Mouse (Mus musculus) liver, embryonic 12.5 days (tissue): ENCODE results near the gene Fkbp3. TPM values are rescaled to one million over a fixed set of nuclear protein-coding genes. Genes with fewer than 3 reads are reported as not detected.

Experiments used
- ATAC-seq: fragments of 200-750 bp; cut with Nextera tagmentation; 2 replicates; pipeline ENCODE4 v1.8.0; 2017; ENCODE audit warnings: moderate number of reproducible peaks, mild to moderate bottlenecking, moderate library complexity
- H3K27ac ChIP-seq: fragments of 300-500 bp; sonication (generic); 2 replicates; pipeline ENCODE4 v1.5.1; 2016; ENCODE audit warnings: mild to moderate bottlenecking
- H3K27me3 ChIP-seq: fragments of 300-500 bp; sonication (generic); replicated peaks from 2 replicates; pipeline ENCODE4 v1.6.1; 2016; ENCODE audit warnings: mild to moderate bottlenecking, moderate library complexity
- H3K36me3 ChIP-seq: fragments of 300-500 bp; sonication (generic); 2 replicates; pipeline ENCODE4 v1.6.1; 2016; ENCODE audit warnings: mild to moderate bottlenecking, moderate library complexity
- H3K4me1 ChIP-seq: fragments of 300-500 bp; sonication (generic); 2 replicates; pipeline ENCODE4 v1.6.1; 2016
- H3K4me2 ChIP-seq: fragments of 300-500 bp; sonication (generic); 2 replicates; pipeline ENCODE4 v1.6.1; 2016; ENCODE audit warnings: mild to moderate bottlenecking, moderate library complexity
- H3K4me3 ChIP-seq: fragments of 300-500 bp; sonication (generic); 2 replicates; pipeline ENCODE4 v1.5.1; 2016; ENCODE audit warnings: mild to moderate bottlenecking, moderate library complexity
- H3K9ac ChIP-seq: fragments of 300-500 bp; sonication (generic); 2 replicates; pipeline ENCODE4 v1.6.1; 2016; ENCODE audit warnings: mild to moderate bottlenecking, moderate library complexity
- H3K9me3 ChIP-seq: fragments of 300-500 bp; sonication (generic); replicated peaks from 2 replicates; pipeline ENCODE4 v1.6.1; 2016; ENCODE audit warnings: mild to moderate bottlenecking, moderate library complexity
- WGBS: fragments of 180-500 bp; shearing (Covaris S2); methylation state at CpG from one replicate; pipeline ENCODE4 v1.1.7; 2016; ENCODE audit not compliant: insufficient replicate concordance; 5-methylcytosine and 5-hydroxymethylcytosine counted together
- polyA plus RNA-seq: library from polyadenylated mRNA; unstranded; fragments of >200 nt; fragmentation: Nextera tagmentation; extraction: Ambion mirVana; gene quantifications from 2 replicates; pipeline ENCODE4 v1.2.1, GENCODE M21; 2016

Fkbp3 gene
- polyA plus RNA-seq, 1 experiment from 2014 or later: 226 TPM

- ATAC-seq: no peak
Observed at GRCm38 (mm10) chr12:65072911-65073610, 746 bp downstream of the Fkbp3 start.

GRCm38 (mm10) chr12:65068409-65068808, 5.4 kb downstream of the Fkbp3 start:
- H3K36me3 ChIP-seq: peaks cover 57% of the 10 kb centered on the region
- H3K4me2 ChIP-seq: no peak overlapping the region
- H3K4me1 ChIP-seq: peaks cover 16% of the 10 kb centered on the region
- WGBS: 66% methylated on average over 4 of the region's 4 CpGs
- no peak overlapping the region for H3K4me3 ChIP-seq
- ATAC-seq: no peak
- H3K27ac ChIP-seq: no peak overlapping the region
- no peak overlapping the region for H3K9ac ChIP-seq
- H3K9me3 ChIP-seq: no peaks in the 10 kb centered on the region
- H3K27me3 ChIP-seq: no peaks in the 10 kb centered on the region

More at GRCm38 (mm10) chr12:65072911-65073610, 746 bp downstream of the Fkbp3 start:
- Histone ChIP-seq H3K4me1 (peaks cover 46% of the 10 kb centered on the region), H3K4me3 (peak overlapping the region; percentile 94), H3K36me3 (peaks cover 17% of the 10 kb centered on the region), H3K27me3 (no peaks in the 10 kb centered on the region), H3K9ac (peak overlapping the region; percentile 91), H3K4me2 (peak overlapping the region; percentile 86), H3K27ac (peak overlapping the region; percentile 85), H3K9me3 (no peaks in the 10 kb centered on the region)
- 7% methylated on average over 21 of the region's 21 CpGs for WGBS

- peaks cover 71% of the 10 kb centered on the region for H3K36me3 ChIP-seq
- 0 out of 2 replicates have a peak, but pooled peaks cover 2% of the 10 kb centered on the region for H3K4me1 ChIP-seq
- no peaks in the 10 kb centered on the region for H3K9me3 ChIP-seq
- H3K4me2 ChIP-seq: no peak overlapping the region
- WGBS: 35% methylated on average over 3 of the region's 3 CpGs
- H3K27me3 ChIP-seq: no peaks in the 10 kb centered on the region
- no peak overlapping the region for H3K27ac ChIP-seq
- H3K4me3 ChIP-seq: no peak overlapping the region
- H3K9ac ChIP-seq: no peak overlapping the region
- ATAC-seq: no peak
Observed at GRCm38 (mm10) chr12:65066234-65066633, 7.6 kb downstream of the Fkbp3 start.

- no peak for ATAC-seq
Observed at GRCm38 (mm10) chr12:65065241-65065640, 8.6 kb downstream of the Fkbp3 start.

GRCm38 (mm10) chr12:65061082-65061481, 12.7 kb downstream of the Fkbp3 start:
- no peaks in the 10 kb centered on the region for H3K4me1 ChIP-seq
- H3K27me3 ChIP-seq: no peaks in the 10 kb centered on the region
- no peak overlapping the region for H3K27ac ChIP-seq
- no peak overlapping the region for H3K9ac ChIP-seq
- no peak overlapping the region for H3K4me3 ChIP-seq
- H3K36me3 ChIP-seq: peaks cover 74% of the 10 kb centered on the region
- ATAC-seq: no peak
- H3K9me3 ChIP-seq: no peaks in the 10 kb centered on the region
- H3K4me2 ChIP-seq: no peak overlapping the region

More at GRCm38 (mm10) chr12:65065241-65065640, 8.6 kb downstream of the Fkbp3 start:
- 30% methylated on average over 2 of the region's 2 CpGs for WGBS
- H3K4me1 ChIP-seq: no peaks in the 10 kb centered on the region
- H3K9me3 ChIP-seq: no peaks in the 10 kb centered on the region
- no peak overlapping the region for H3K27ac ChIP-seq
- no peak overlapping the region for H3K4me3 ChIP-seq
- H3K9ac ChIP-seq: no peak overlapping the region
- no peak overlapping the region for H3K4me2 ChIP-seq
- H3K27me3 ChIP-seq: no peaks in the 10 kb centered on the region
- peaks cover 81% of the 10 kb centered on the region for H3K36me3 ChIP-seq

- Histone ChIP-seq H3K4me2 (no peak overlapping the region), H3K4me1 (no peaks in the 10 kb centered on the region), H3K9me3 (no peaks in the 10 kb centered on the region), H3K36me3 (peaks cover 72% of the 10 kb centered on the region), H3K4me3 (no peak overlapping the region), H3K9ac (no peak overlapping the region), H3K27me3 (no peaks in the 10 kb centered on the region), H3K27ac (no peak overlapping the region)
- 35% methylated on average over 2 of the region's 2 CpGs for WGBS
- no peak for ATAC-seq
Observed at GRCm38 (mm10) chr12:65058203-65058602, 15.6 kb downstream of the Fkbp3 start.

GRCm38 (mm10) chr12:65048799-65049198, 25.0 kb downstream of the Fkbp3 start:
- no peaks in the 10 kb centered on the region for H3K9me3 ChIP-seq
- no peaks in the 10 kb centered on the region for H3K4me1 ChIP-seq
- no peak overlapping the region for H3K27ac ChIP-seq
- ATAC-seq: no peak
- H3K9ac ChIP-seq: no peak overlapping the region
- H3K4me3 ChIP-seq: no peak overlapping the region
- H3K36me3 ChIP-seq: peaks cover 63% of the 10 kb centered on the region
- no peak overlapping the region for H3K4me2 ChIP-seq
- no peaks in the 10 kb centered on the region for H3K27me3 ChIP-seq

- Histone ChIP-seq H3K36me3 (peaks cover 20% of the 10 kb centered on the region), H3K27ac (no peak overlapping the region), H3K9ac (peak overlapping the region; percentile 97), H3K4me1 (peaks cover 30% of the 10 kb centered on the region), H3K27me3 (no peaks in the 10 kb centered on the region), H3K9me3 (no peaks in the 10 kb centered on the region), H3K4me3 (peak overlapping the region; percentile 97), H3K4me2 (peak overlapping the region; percentile 76)
- 21% methylated on average over 4 of the region's 4 CpGs for WGBS
- no peak for ATAC-seq
Observed at GRCm38 (mm10) chr12:65037546-65037937, 36.3 kb downstream of the Fkbp3 start.

GRCm38 (mm10) chr12:65036892-65037545, 36.8 kb downstream of the Fkbp3 start:
- peaks cover 15% of the 10 kb centered on the region for H3K36me3 ChIP-seq
- H3K4me1 ChIP-seq: peaks cover 30% of the 10 kb centered on the region
- H3K4me2 ChIP-seq: peak overlapping the region; percentile 76
- H3K9me3 ChIP-seq: no peaks in the 10 kb centered on the region
- ATAC-seq: peak; percentile 10; the same call in 1 of the 2 replicates
- peak overlapping the region; percentile 94 for H3K27ac ChIP-seq
- H3K27me3 ChIP-seq: no peaks in the 10 kb centered on the region
- peak overlapping the region; percentile 97 for H3K9ac ChIP-seq
- 11% methylated on average over 18 of the region's 18 CpGs for WGBS
- peak overlapping the region; percentile 97 for H3K4me3 ChIP-seq

GRCm38 (mm10) chr12:65036190-65036870, 37.5 kb downstream of the Fkbp3 start, which contains the start of gene Prpf39:
Prpf39 (plus strand) TSS chr12:65036333.
- H3K4me3 ChIP-seq: peak within 1 kb of the TSS; percentile 97
- H3K27me3 ChIP-seq: no peaks in the 10 kb centered on the region
- H3K4me2 ChIP-seq: peak within 1 kb of the TSS; percentile 76
- peak; percentile 94 for ATAC-seq
- H3K36me3 ChIP-seq: peaks cover 12% of the 10 kb centered on the region; the same call in 1 of the 2 replicates
- H3K9me3 ChIP-seq: no peaks in the 10 kb centered on the region
- peak within 1 kb of the TSS; percentile 94 for H3K27ac ChIP-seq
- H3K9ac ChIP-seq: peak within 1 kb of the TSS; percentile 97
- under 1% methylated on average over 65 of the region's 65 CpGs for WGBS
- H3K4me1 ChIP-seq: peaks cover 30% of the 10 kb centered on the region

GRCm38 (mm10) chr12:65035839-65036189, 38.0 kb downstream of the Fkbp3 start:
- Histone ChIP-seq H3K4me1 (peaks cover 30% of the 10 kb centered on the region), H3K27ac (no peak overlapping the region; the same call in none of the 2 replicates)
- WGBS: 44% methylated on average over 8 of the region's 8 CpGs

GRCm38 (mm10) chr12:65022842-65023241, 51.0 kb downstream of the Fkbp3 start:
- H3K9ac ChIP-seq: no peak overlapping the region
- H3K27me3 ChIP-seq: no peaks in the 10 kb centered on the region
- no peak for ATAC-seq
- H3K27ac ChIP-seq: no peak overlapping the region
- no peaks in the 10 kb centered on the region for H3K4me1 ChIP-seq
- WGBS: 93% methylated on average over 6 of the region's 6 CpGs
- H3K4me2 ChIP-seq: no peak overlapping the region
- no peaks in the 10 kb centered on the region for H3K9me3 ChIP-seq
- H3K4me3 ChIP-seq: no peak overlapping the region
- peaks cover 19% of the 10 kb centered on the region for H3K36me3 ChIP-seq

More at GRCm38 (mm10) chr12:65035839-65036189, 38.0 kb downstream of the Fkbp3 start:
- Histone ChIP-seq H3K9ac (peak overlapping the region; percentile 97), H3K36me3 (peaks cover 11% of the 10 kb centered on the region; the same call in 1 of the 2 replicates), H3K4me2 (peak overlapping the region; percentile 76), H3K9me3 (no peaks in the 10 kb centered on the region), H3K4me3 (peak overlapping the region; percentile 97), H3K27me3 (no peaks in the 10 kb centered on the region)
- ATAC-seq: peak; percentile 2; the same call in 1 of the 2 replicates
